Mouse (Mus musculus) heart, adult 18-20 months (tissue): ENCODE measurements around the gene Peg3. TPM values are rescaled to one million over a fixed set of nuclear protein-coding genes. Genes with fewer than 3 reads are reported as not detected.
"Not testable (repeated sequence)": the region's sequence is repeated elsewhere in the genome, so short reads cannot be mapped to it uniquely, and the experiment has no call there.

ENCODE experiments used
- DNase-seq, 2 experiments: peaks; one replicate each; pipeline ENCODE4 v3.0.0; 2021 to 2022; ENCODE audit warnings: mixed read lengths in 1 of 2
- long read RNA-seq, 2 experiments: library from polyadenylated mRNA; stranded (forward); transcript quantifications; one replicate each; pipeline ENCODE4 v2.0.0; 2021
- total RNA-seq, 2 experiments: library from RNA; stranded (reverse); gene quantifications; 2 replicates each; pipeline ENCODE4 v1.2.3; 2021

Peg3 gene
- 1 to 10 TPM; 3.3 to 6.2 TPM for total RNA-seq
- long read RNA-seq, experiment 1, partial matches to known transcripts = 0 of 1 reads
- long read RNA-seq, experiment 1, other reads (novel, unspliced or antisense) = 1 of 1 reads
- long read RNA-seq, experiment 2 = 0 reads

DNA sequence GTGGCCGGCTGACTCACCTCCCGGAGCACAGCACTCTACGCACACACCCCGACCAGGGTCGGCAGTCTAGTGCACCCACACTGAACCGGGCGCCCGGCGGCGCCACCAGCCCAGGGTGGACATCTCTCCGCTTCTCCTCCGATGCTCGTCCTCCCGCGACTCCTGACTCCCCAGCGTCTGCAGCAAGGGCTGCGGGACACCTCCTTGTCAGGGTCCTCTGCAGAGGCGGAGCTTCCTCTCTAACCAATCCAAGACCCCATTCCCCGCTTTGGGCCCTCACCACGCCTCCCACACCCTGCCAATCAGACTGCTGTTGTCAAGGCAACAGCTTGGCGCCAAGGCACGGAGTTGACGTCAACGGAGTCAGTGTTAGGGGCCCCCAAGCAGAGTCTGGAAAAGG lies at the start of gene Peg3, which contains the start of gene Usp29:
Peg3 (minus strand) TSS at position 191 of the 400 bp plus-strand sequence.
Usp29 (plus strand) TSS at position 338 of the 400 bp plus-strand sequence.
- peak; percentile 79 to 82 for DNase-seq

- DNase-seq = no peak
These were observed 48.9 kb upstream of the Peg3 start for GRCm38 (mm10) chr7:6779172-6779571.

DNA sequence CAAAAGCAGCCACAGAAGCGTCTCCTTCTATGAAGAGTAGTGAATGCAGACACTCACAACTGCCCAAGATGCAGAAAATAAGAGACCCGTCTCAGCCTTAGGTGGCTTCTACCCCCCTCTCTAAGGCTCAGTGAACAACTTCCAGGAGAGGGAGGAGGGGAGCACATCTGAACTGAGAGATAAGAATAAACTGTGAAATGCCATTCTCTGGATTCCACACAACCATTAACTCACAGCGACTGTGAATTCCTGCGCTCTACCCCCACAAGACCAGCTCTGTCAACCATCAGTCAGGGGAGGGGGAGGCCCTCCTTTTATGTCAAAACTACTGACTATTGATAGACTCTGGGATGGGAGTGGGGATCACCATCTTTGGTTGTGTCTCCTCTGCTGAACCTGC lies 47.5 kb upstream of the Peg3 start:
- no peak for DNase-seq

DNA sequence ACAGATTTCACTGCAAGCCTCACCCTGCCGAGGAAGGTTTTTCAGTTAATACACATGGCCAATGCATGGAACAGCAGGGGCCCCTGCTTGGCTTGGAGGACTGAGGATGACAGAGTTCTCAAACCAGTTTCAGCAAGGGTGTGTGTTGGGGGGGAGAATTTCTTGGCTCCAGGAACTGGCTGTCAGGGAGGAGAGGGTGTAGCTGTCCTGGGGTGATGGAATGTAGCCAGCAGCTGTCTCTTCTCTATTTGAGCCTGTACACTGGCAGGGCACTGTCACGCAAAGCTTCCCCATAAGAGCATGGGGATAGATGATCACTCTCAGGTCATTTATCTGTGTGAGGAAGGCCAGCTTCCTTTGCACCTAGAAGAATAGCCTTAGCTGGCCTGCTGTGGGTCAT lies 46.9 kb upstream of the Peg3 start:
- DNase-seq = no peak

DNA sequence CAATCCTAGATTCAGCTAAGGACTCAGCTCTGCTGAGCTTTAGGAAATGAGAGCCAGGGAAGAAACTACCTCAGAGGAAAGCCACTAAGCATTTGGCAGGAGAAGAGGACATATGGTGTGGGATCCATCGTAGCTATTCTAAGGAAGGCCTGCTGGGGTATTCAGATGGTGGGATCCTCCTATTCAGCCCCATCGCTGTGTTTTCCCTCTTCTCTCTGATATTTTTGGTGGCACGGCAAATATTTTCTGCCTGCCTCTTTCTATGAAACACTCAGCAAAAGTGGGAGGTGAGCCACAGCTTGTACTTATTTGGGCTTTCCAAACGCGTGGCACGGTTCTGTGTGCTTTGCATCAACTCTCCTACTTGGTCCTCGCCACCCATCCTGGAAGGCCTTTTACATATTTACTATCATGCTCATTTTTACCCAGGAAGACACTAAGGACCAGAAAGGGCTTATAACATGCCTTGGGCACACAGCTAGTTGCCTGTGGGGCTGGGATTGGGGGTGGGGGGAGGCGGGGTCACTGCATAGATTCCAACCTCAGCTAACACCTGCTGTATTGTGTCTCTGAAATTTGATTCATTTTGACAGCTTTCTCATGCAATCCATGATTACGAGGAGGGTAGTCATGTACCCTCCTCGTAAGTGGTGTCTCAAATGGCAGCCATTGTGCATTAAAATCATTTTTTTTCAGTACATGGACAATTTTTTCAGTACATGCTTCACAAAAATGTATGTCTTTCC lies 46.3 kb upstream of the Peg3 start:
- no peak for DNase-seq

- not testable (repeated sequence) for DNase-seq
These were observed 43.7 kb upstream of the Peg3 start for GRCm38 (mm10) chr7:6773865-6774413.

GRCm38 (mm10) chr7:6770286-6770685 lies 40.1 kb upstream of the Peg3 start:
- peak; percentile 12 to 25 for DNase-seq

DNA sequence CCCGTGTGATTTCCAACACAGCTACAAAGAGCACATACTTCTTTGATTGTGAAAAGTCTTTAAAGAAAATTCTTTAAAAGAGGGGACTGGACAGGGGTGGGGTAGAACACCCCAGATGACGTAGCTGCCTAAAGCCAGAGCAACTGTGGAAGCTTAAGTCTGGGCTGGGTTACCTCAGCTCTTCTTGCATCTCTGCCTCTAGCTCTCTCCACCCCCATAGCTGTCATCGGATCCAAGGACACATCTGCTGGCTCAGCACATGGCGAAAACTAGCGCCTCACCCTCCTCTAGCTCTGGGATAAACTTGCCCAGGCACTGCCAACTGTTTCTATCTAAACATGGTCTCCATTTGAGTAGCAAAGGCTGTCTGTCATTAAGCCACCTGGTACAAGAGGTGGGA lies 35.0 kb upstream of the Peg3 start:
- no peak for DNase-seq

DNA sequence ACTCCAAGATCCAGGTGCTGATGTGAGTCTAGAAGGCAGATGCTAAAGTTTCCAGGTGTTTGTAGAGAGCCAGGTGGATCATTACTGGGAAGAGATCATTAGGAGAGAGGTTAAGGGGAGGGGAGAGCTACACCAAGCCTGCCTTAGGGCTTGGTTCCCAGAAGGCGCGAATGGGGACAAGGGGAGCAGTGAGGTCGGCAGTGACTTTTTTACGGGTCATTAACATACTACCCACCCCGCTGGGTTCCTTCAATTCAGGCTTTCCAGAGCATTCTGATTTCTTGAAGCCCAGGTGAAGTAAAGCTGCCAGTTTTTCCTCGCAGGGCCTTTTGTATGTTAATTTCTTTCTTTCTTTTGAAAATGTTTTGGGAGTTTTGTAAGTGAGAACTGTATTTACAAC lies 29.9 kb upstream of the Peg3 start:
- DNase-seq = no peak

DNA sequence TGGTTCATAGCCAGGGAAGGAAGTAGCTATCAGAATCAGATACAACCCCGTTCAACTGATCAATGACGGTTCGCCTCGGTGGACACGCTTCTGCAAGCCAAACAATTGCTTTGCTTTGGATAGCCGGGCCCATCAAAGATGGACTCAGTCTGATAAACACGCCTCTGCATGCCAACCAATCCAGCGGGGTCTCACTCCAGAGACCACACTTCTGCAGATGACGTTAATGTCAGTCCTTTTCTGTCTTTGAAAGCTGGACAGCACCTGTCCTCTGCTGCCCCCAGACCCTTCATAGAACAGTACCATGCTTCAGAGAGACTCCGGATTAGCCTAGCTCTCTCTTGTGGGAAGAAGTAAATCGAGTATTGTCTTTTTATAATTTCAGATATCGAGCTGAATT lies 29.5 kb upstream of the Peg3 start:
- DNase-seq = no peak

DNA sequence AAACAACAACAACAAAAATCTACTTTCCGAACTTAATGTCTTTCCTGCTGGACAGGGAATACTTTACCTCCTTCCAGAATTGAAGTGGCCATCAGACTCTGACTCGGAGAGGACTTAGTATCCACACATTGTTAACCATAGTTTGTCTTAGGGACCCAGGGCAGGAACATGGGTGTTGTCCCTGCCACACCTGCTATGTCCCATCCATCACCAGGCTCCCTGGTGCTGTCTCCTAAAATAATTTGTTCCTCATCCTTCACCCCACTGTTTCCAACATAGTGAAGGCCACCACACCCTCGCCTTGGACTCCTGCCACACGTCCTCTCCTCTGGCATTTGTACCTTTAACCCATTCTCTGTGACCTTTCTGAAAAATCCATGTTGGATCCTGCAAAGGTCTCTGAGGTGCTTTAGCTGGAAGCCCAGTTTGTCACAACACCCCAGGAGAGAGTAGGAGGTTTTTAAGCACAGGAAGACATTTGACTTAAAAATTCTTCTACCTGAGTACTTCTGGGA lies 26.6 kb upstream of the Peg3 start:
- no peak for DNase-seq

DNA sequence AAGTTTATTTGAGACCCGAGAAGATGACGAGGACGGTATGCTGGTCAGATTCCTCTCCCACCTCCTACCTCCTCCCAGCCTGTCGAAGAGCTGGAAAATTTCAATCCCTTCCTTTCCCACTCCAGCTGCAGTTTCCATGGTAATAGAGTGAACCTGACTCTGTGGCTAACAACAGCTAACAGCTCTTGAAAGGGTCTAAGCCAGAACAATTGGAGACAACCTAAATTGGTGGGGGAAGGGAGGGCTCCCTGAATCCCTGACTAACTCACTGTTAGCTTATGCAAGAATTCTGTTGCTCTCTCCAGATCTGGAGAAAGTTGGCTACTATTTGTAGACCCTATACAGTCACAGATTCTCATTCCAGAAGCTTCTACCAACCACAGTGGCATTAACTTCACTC lies 23.2 kb upstream of the Peg3 start:
- DNase-seq = no peak

DNA sequence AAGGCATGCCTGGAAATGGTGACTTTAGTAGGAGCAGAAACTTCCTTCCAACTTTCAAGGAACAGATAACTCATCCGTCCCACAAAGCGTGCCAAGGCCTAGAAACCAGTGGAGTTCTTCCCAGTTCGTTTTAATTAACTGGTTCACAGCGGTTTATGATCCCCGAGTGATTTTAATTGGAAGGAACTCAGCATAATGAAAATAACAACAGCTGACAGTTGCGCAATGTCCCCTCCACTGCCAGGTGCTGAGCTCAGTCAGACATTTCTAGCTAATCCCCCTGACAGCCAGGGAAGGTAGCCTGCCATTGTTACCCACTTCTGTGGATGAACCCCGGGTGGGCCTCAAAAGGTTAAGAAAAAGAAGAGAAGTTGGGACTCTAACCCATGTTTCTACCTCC lies 19.0 kb upstream of the Peg3 start:
- peak; percentile 67 for DNase-seq

- DNase-seq = no peak
These were observed 14.2 kb upstream of the Peg3 start for GRCm38 (mm10) chr7:6744281-6744904.

- DNase-seq = no peak
These were observed 5.8 kb upstream of the Peg3 start for GRCm38 (mm10) chr7:6736060-6736459.

DNA sequence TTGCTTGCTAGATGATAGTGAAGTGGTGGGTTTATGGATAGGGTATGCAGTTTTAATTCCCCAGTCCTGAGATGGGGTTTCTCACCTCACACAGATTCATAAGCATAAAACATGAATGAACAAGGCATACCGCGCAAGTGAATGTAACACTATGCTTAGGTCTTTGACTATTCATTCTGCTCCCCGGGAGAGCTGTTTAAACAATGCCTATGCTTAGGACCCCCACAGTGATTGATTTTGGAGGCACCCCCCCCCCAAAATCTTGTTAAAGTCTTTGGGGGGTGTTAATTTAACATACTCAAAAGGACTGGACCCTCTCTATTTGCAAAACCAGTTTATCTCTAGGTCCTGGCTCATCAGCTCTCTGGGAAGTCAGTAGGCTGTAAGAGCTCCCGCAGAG lies 1.7 kb upstream of the Peg3 start:
- no peak for DNase-seq

DNA sequence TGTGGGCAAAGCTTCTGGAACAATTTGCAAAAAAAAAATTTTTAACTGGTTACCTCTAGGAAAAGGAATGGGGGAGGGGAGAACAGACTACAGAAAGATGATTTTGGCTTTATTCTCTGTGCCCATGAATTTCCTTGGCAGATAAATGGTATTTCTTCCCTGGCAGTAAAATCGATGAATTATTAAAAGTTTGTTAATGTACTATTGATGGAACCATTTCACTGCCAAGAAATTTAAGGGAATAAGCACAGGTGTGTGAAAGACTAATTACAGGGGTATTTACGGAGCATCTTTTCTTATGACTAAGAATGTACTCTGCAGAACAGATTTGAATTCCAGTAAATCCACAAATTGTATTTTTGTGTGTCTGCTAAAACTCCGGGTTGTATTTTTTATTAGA lies 1.1 kb upstream of the Peg3 start:
- no peak for DNase-seq

DNA sequence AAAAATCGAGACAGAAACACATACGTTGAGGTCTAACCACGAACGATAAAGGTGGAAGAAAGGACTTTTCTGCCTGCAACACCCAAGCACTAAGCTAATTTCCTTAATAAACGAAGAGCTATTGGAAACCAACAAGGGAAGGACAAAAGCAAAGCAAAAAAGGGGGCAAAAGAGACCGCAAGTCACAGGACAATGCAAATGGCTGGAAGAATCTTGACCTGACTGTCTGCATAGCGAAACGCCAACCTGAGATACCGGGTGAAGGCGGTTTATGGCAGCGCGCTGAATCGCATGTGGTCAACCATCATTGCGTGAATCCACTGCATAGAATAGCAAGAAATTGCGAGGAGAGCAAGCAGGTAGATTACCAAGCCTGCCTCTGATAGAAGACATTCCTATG lies 570 bp upstream of the Peg3 start:
- DNase-seq = peak in 1 of 2 experiments; percentile 20

GRCm38 (mm10) chr7:6729061-6729817 lies 992 bp downstream of the Peg3 start:
- peak; percentile 95 to 96 for DNase-seq

DNA sequence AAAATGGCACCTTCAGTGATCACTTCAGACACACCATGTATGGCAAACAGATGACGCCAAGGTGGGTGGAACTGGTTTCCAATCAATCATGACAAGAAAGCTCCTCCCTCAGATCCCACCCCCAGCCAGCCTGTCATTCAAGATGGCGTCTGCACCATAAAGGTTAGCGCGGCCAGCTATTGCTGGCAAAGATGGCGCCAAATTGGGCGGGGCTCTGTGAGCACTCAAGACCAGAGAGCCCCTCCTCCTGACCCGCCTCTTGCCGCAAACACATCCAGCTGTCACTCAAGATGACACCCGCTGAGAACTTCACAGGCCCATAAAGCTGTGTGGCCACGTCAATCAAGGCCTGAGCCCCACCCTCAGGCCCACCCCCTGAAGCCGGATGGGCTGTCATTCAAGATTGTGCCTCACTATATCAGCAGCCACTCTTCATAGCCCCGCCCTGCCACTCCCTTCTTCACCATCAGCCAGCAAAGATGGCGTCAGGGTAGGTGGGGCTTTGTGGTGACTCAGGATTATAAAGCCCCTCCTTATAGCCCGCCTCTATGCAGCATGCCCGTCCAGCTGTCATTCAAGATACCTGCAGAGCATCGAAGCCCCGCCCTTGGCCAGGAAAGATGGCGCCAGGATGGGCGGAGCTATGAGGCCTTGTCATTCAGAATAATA lies 1.8 kb downstream of the Peg3 start:
- peak; percentile 92 to 94 for DNase-seq

DNA sequence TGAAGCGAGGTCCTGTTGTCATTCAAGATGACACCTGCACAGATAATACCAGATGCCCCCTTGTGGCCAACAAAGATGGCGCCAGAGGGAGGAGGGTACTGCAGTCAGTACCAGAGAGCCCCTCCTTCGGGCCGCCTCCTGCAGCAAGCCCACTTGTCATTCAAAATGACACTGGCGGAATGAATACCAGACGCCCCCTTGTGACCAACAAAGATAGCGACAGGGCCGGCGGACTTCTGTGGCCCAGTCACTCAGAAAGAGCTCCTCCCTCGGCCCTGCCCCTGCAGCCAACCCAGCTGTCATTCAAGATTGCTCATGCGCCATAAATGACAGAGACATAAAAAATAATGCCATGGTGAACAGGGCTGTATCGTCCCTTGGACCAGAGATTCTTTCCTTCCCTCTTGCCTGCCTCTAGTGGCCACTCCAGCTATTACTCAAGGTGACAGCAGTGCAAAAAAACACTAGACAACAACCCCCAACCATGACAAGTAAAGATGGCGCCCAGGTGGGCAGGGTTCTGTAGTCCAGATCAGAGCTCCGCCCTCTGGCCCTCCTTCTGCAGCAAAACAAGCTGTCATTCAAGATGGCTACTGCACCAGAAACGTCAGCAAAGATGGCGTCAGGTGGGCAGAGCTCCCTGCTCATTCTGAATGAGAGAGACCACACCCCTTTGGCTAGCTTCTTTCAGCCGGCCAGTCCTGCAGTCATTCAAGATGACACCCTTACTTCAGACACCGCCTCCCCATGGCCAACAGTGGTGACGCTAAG lies 2.7 kb downstream of the Peg3 start:
- DNase-seq = peak; percentile 82 to 89
